Mouse (Mus musculus) CH12.LX (cell line): Measurements from ENCODE around the gene Samd14.

Experiments
- CHD2 ChIP-seq: IDR thresholded peaks from 2 replicates; pipeline ENCODE4 v1.6.1; 2011; ENCODE audit warnings: low read length, improper control_type of control experiment
- CTCF ChIP-seq, 2 experiments: IDR thresholded peaks in 1 of 2; conservative IDR thresholded peaks in 1 of 2; 2 replicates each; pipeline ENCODE4 v1.5.1; 2011 to 2012; ENCODE audit warnings: low read depth in 2 of 2, low read length in 2 of 2, improper control_type of control experiment in 1 of 2, inconsistent platforms in 1 of 2, mild to moderate bottlenecking in 1 of 2, moderate library complexity in 1 of 2
- EP300 ChIP-seq: IDR thresholded peaks from 2 replicates; pipeline ENCODE4 v1.6.1; 2011; ENCODE audit warnings: low read length, improper control_type of control experiment
- MXI1 ChIP-seq: IDR thresholded peaks from 2 replicates; pipeline ENCODE4 v1.6.1; 2011; ENCODE audit warnings: mild to moderate bottlenecking, low read depth, low read length, improper control_type of control experiment
- POLR2A ChIP-seq: IDR thresholded peaks from 2 replicates; pipeline ENCODE4 v1.6.1; 2011; ENCODE audit warnings: low read depth, mild to moderate bottlenecking, improper control_type of control experiment, low read length

DNA sequence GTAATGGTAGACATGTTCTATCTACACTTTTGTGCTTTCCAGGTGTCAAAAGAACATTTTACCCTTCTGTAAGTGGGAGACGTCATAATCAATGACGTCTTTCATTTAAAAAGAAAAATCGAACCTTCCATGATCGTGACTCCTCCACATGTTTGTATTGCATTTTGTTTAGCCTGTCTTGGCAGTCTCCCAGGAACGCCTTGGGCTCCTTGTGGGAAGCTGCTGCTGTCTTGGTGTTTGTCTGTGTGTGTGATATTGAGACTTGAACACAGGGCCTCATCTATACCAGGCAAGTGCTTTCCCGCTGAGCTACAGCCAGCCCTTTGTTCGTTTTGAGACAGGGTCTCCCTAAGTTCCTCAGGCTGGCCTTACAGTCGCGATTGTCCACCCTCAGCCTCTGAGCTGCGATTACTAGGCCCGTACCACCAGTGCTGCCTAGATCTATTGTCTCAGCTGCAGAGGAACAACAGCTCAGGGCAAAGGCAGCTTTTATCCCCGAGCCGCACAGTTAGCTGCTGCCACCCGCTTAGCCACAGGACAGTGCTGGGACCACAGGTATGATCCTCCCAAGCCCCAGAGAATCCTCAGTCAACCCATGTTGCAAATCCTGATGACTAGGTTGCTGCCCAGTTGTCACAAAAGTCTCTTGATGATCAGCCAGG is 28.6 kb downstream of the Samd14 start:
- TF ChIP-seq POLR2A (no peak), CTCF (conservative IDR thresholded peaks at IDR 0.05 in 1 of 2, IDR thresholded peaks at IDR 0.05 in 1 of 2; ENCODE audit: low read depth in 2 of 2, low read length in 2 of 2) (no peak), MXI1 (no peak), EP300 (no peak), CHD2 (no peak)
